ENCODE assay signal across 28 mouse cellular contexts in the genomic region with DNA sequence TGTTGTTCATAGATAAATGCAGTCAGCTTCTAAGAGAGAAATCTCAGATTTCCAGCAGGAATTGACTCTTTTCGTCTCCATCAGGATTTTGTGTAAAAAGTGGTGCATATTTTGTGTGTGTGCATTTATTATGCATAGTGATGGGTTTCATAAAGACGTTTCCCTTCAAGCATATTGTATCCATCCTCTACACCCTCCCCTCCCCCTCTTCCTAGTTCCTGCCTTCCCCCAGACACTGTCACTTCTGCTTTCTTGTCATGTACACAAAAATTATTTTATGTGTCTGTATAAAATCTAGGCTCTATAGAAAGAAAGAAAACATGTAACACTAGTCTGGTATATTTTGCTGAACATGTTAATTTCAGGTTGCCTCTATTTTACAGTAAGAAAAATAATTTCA. TPM values are rescaled to one million over a fixed set of nuclear protein-coding genes. Genes with fewer than 3 reads are reported as not detected.
"Had no signal": no experiment of that assay in that cellular context is flagged by ENCODE, and none has a peak within 500 bp of the region (broad histone marks: within the 10 kb centered on the region; RNA-seq: fewer than 3 reads in every experiment).

No protein-coding gene starts in this region.

- H3K27ac ChIP-seq: kidney, postnatal 0 days; layer of hippocampus, adult 2 months; limb, embryonic 10.5 days; limb, embryonic 13.5 days; liver, embryonic 13.5 days; midbrain, embryonic 10.5 days had no signal

- H3K9me3 ChIP-seq: limb, embryonic 10.5 days; limb, embryonic 13.5 days; liver, embryonic 13.5 days; megakaryocyte, embryonic 14.5 days; midbrain, embryonic 10.5 days had no signal

- H3K4me2 ChIP-seq: limb, embryonic 13.5 days; liver, embryonic 13.5 days had no signal

- H3K36me3 ChIP-seq: limb, embryonic 10.5 days; limb, embryonic 13.5 days; liver, embryonic 13.5 days; midbrain, embryonic 10.5 days had no signal

- H3K4me3 ChIP-seq: layer of hippocampus, adult 2 months; limb, embryonic 10.5 days; limb, embryonic 13.5 days; liver, embryonic 13.5 days; megakaryocyte, embryonic 14.5 days; midbrain, embryonic 10.5 days had no signal

- H3K4me1 ChIP-seq: liver, embryonic 13.5 days had no signal

- H3K27me3 ChIP-seq: limb, embryonic 13.5 days; liver, embryonic 13.5 days had no signal

- ATAC-seq: inflammation-experienced regulatory T-cells, adult 6 months; intestine, embryonic 16.5 days; lung, postnatal 0 days; midbrain, embryonic 16.5 days had no signal

- DNase-seq: kidney, adult 2 months; kidney, postnatal 25 days; layer of hippocampus, adult 9-11 months; liver, embryonic 13.5 days; lung, adult 2 months; thymus, adult 18-20 months; thymus, postnatal 4 days had no signal

- H3K9ac ChIP-seq: limb, embryonic 13.5 days; liver, embryonic 13.5 days had no signal

RNA-seq across cellular contexts. Expression of a gene that starts 34.6 kb away (rescaled TPM):
- total RNA-seq: layer of hippocampus, adult 2 months; layer of hippocampus, postnatal 25 days; left cerebral cortex, adult 18-20 months; left cerebral cortex, postnatal 25 days; liver, adult 2 months had no signal
- polyA plus RNA-seq: inflammation-experienced regulatory T-cells, adult 6 months; intestine, embryonic 16.5 days; kidney, embryonic 14.5 days; kidney, postnatal 0 days; large intestine, adult 2 months; limb, embryonic 13.5 days; liver, embryonic 13.5 days; lung, adult 2 months; midbrain, embryonic 10.5 days; neural tube, embryonic 11.5 days; neural tube, embryonic 14.5 days; small intestine, adult 2 months; spleen, adult 2 months; stomach, embryonic 16.5 days had no signal
